Mouse (Mus musculus): ENCODE measurements around the gene Rph3a. TPM values are rescaled to one million over a fixed set of nuclear protein-coding genes. Genes with fewer than 3 reads are reported as not detected.

Rph3a gene
- polyA plus RNA-seq, 1 experiment: not detected

GRCm38 (mm10) chr5:121014496-121014895, 4.6 kb upstream of the Rph3a start:
- Histone ChIP-seq H3K4me1 (ENCODE audit: control insufficient read depth, insufficient read depth, low read length) (peaks cover 12% of the 10 kb centered on the region), H3K4me3 (ENCODE audit: insufficient read depth, low read depth, low read length) (no peak overlapping the region), H3K27ac (ENCODE audit: insufficient read depth, low read depth, low read length) (no peak overlapping the region)
- TF ChIP-seq CTCF (IDR thresholded peaks at IDR 0.05; ENCODE audit: insufficient read depth, low read depth, low read length) (no peak), POLR2A (IDR thresholded peaks at IDR 0.05; ENCODE audit: insufficient read depth, low read depth, low read length) (no peak)
- WGBS: 94% methylated on average over 2 of the region's 2 CpGs

DNA sequence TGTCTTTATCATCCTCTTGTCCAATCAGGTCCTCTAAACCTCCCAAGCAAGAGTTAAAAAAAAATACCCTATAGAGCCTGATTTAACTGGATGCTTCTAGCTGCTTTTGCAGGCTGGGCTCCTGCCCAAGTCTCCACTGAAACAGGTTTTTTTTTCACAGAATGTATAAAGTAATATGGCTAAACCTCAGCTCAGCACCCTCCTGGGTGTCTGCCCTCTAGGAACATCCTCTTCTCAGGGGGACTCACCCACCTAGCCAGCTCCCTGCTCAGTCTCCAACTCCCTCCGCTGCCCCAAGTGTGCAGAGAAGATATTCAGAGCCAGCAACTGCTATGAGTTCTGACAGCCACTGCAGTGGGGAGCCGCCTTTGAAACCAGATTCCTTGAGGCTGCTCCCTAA, 2.1 kb upstream of the Rph3a start:
- no peak for TF ChIP-seq CTCF (IDR thresholded peaks at IDR 0.05; ENCODE audit: insufficient read depth, low read depth, low read length)
- TF ChIP-seq POLR2A (IDR thresholded peaks at IDR 0.05; ENCODE audit: insufficient read depth, low read depth, low read length): no peak
- Histone ChIP-seq H3K4me1 (ENCODE audit: control insufficient read depth, insufficient read depth, low read length) (peaks cover 31% of the 10 kb centered on the region), H3K4me3 (ENCODE audit: insufficient read depth, low read depth, low read length) (no peak overlapping the region), H3K27ac (ENCODE audit: insufficient read depth, low read depth, low read length) (no peak overlapping the region)
- 20% methylated on average over 2 of the region's 2 CpGs for WGBS

DNA sequence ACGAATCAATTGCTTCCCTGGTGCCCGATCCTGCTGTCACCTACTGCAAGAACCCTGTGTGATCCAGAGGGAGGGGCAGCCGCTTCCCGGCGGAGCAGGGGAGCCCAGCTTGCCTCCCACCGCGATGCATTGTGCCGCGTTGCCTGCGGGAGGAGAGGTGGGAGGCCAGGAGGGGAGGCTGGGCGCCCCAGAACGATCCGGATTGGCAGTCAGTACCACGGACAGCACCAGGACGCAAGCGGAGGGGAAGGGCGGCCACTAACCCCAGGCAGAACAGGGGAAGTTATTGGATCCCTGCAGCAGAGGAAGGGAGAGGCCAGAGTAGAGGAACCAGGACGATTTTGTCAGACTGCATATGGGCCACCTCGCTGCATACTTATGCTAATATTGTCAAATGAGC, 486 bp downstream of the Rph3a start:
- H3K4me1 ChIP-seq (ENCODE audit: control insufficient read depth, insufficient read depth, low read length): peaks cover 34% of the 10 kb centered on the region
- WGBS: 4% methylated on average over 19 of the region's 19 CpGs
- TF ChIP-seq CTCF (IDR thresholded peaks at IDR 0.05; ENCODE audit: insufficient read depth, low read depth, low read length) (no peak), POLR2A (IDR thresholded peaks at IDR 0.05; ENCODE audit: insufficient read depth, low read depth, low read length) (no peak)
- peak overlapping the region; percentile 28 for H3K4me3 ChIP-seq (ENCODE audit: insufficient read depth, low read depth, low read length)
- H3K27ac ChIP-seq (ENCODE audit: insufficient read depth, low read depth, low read length): no peak overlapping the region

DNA sequence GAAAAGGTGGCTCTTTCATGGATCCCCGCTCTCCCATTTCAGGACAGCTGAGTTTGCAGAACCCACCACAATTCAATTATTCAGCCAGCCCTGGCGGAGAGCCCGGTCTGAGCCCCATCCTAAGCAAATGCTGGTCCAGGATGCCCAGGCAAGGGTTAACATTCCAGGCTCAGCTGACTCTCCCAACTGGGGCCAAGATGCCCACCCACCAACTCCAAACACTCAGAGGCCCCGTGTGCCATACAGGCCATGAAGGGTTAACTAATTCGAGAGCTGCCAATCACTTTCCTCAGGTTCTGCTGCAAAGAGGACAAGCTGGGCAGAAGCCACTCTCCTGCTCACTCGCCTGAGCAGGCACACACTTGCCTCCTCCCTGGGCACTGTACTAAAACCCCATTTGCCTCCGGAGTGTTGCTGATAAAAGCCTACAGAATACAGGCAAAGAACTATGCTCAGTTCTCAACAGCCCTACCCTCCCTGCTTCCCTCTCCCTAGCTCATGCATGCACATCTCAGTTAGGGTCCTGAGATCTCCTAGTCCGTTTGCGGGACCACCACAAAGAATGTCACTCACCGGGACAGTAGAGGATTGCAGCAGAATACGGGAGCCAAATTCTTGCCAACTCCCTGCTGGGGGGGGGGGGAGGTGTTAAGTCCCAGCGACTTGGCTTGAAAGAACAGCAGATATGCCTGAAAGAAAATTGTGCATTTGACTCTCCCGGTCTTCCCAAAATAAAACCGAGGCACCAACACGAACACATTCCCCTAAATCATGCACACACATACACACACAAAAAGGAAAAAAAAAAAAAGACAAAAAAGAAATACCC, 1.3 kb downstream of the Rph3a start:
- TF ChIP-seq CTCF (IDR thresholded peaks at IDR 0.05; ENCODE audit: insufficient read depth, low read depth, low read length) (no peak), POLR2A (IDR thresholded peaks at IDR 0.05; ENCODE audit: insufficient read depth, low read depth, low read length) (no peak)
- H3K4me3 ChIP-seq (ENCODE audit: insufficient read depth, low read depth, low read length): peak overlapping the region; percentile 2; the same call in 1 of the 2 replicates
- H3K4me1 ChIP-seq (ENCODE audit: control insufficient read depth, insufficient read depth, low read length): peaks cover 40% of the 10 kb centered on the region
- H3K27ac ChIP-seq (ENCODE audit: insufficient read depth, low read depth, low read length): no peak overlapping the region
- 5% methylated on average over 15 of the region's 15 CpGs for WGBS

GRCm38 (mm10) chr5:121007563-121007962, 2.3 kb downstream of the Rph3a start:
- TF ChIP-seq POLR2A (IDR thresholded peaks at IDR 0.05; ENCODE audit: insufficient read depth, low read depth, low read length) (no peak), CTCF (IDR thresholded peaks at IDR 0.05; ENCODE audit: insufficient read depth, low read depth, low read length) (no peak)
- no peak overlapping the region for H3K4me3 ChIP-seq (ENCODE audit: insufficient read depth, low read depth, low read length)
- 87% methylated on average over 3 of the region's 3 CpGs for WGBS
- H3K27ac ChIP-seq (ENCODE audit: insufficient read depth, low read depth, low read length): no peak overlapping the region
- H3K4me1 ChIP-seq (ENCODE audit: control insufficient read depth, insufficient read depth, low read length): peaks cover 42% of the 10 kb centered on the region

DNA sequence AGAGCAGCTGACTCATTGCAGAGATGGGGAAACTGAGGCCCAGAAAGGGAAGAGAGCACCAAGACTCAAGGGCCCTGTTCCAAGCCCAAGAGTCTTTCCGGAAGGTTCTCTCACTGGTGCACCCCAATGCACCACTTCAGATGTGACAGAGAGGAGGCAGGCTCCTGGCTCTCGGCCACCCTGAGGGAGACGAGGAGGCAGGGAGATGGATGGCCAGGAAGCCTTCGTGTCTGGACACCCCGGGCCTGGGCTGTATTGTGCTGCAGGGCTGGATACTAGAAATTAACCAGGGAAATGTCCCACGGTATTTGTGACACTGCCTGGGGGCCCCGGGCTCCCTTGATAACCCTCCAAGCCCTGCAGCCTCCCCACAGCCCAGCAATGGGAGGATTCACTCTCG, 2.8 kb downstream of the Rph3a start:
- WGBS: 75% methylated on average over 8 of the region's 8 CpGs
- TF ChIP-seq POLR2A (IDR thresholded peaks at IDR 0.05; ENCODE audit: insufficient read depth, low read depth, low read length) (no peak), CTCF (IDR thresholded peaks at IDR 0.05; ENCODE audit: insufficient read depth, low read depth, low read length) (no peak)
- Histone ChIP-seq H3K27ac (ENCODE audit: insufficient read depth, low read depth, low read length) (no peak overlapping the region), H3K4me1 (ENCODE audit: control insufficient read depth, insufficient read depth, low read length) (peaks cover 42% of the 10 kb centered on the region), H3K4me3 (ENCODE audit: insufficient read depth, low read depth, low read length) (no peak overlapping the region)

- TF ChIP-seq CTCF (IDR thresholded peaks at IDR 0.05; ENCODE audit: insufficient read depth, low read depth, low read length): no peak
- TF ChIP-seq POLR2A (IDR thresholded peaks at IDR 0.05; ENCODE audit: insufficient read depth, low read depth, low read length): no peak
- 47% methylated on average over 3 of the region's 4 CpGs for WGBS
- Histone ChIP-seq H3K4me3 (ENCODE audit: insufficient read depth, low read depth, low read length) (no peak overlapping the region), H3K4me1 (ENCODE audit: control insufficient read depth, insufficient read depth, low read length) (peaks cover 42% of the 10 kb centered on the region), H3K27ac (ENCODE audit: insufficient read depth, low read depth, low read length) (no peak overlapping the region)
Observed at GRCm38 (mm10) chr5:121006176-121006575, 3.7 kb downstream of the Rph3a start.

DNA sequence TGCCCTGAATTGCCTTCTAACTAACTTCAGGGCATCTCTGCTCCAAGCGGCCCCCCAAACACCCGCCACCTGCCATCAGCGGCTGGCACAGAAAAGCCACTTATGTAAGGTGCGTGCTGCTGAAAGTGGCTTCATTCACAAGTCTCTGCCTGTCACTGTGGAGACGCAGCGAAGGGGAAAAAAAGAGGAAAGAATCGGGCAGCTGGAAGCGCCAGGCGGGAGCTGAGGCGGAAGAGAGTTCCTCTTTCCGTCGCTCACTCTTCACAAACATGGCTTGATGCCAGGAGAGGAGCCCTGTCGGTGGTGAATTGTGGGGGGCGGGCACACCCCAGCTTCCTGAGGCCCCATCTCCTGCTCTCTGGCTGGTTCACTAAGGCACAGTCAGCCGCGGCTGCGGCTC, 6.1 kb downstream of the Rph3a start:
- no peak overlapping the region for H3K27ac ChIP-seq (ENCODE audit: insufficient read depth, low read depth, low read length)
- WGBS: 6% methylated on average over 17 of the region's 17 CpGs
- peaks cover 33% of the 10 kb centered on the region for H3K4me1 ChIP-seq (ENCODE audit: control insufficient read depth, insufficient read depth, low read length)
- no peak for TF ChIP-seq POLR2A (IDR thresholded peaks at IDR 0.05; ENCODE audit: insufficient read depth, low read depth, low read length)
- TF ChIP-seq CTCF (IDR thresholded peaks at IDR 0.05; ENCODE audit: insufficient read depth, low read depth, low read length): no peak
- H3K4me3 ChIP-seq (ENCODE audit: insufficient read depth, low read depth, low read length): peak overlapping the region; percentile 6; the same call in 1 of the 2 replicates

- Histone ChIP-seq H3K4me1 (ENCODE audit: control insufficient read depth, insufficient read depth, low read length) (peaks cover 10% of the 10 kb centered on the region), H3K27ac (ENCODE audit: insufficient read depth, low read depth, low read length) (no peak overlapping the region), H3K4me3 (ENCODE audit: insufficient read depth, low read depth, low read length) (no peak overlapping the region)
- TF ChIP-seq CTCF (IDR thresholded peaks at IDR 0.05; ENCODE audit: insufficient read depth, low read depth, low read length): peak; percentile 58; the same call in 1 of the 2 replicates
- TF ChIP-seq POLR2A (IDR thresholded peaks at IDR 0.05; ENCODE audit: insufficient read depth, low read depth, low read length): no peak
- 45% methylated on average over 12 of the region's 12 CpGs for WGBS
Observed at GRCm38 (mm10) chr5:120999573-120999972, 10.3 kb downstream of the Rph3a start.
